In the genomic region with DNA sequence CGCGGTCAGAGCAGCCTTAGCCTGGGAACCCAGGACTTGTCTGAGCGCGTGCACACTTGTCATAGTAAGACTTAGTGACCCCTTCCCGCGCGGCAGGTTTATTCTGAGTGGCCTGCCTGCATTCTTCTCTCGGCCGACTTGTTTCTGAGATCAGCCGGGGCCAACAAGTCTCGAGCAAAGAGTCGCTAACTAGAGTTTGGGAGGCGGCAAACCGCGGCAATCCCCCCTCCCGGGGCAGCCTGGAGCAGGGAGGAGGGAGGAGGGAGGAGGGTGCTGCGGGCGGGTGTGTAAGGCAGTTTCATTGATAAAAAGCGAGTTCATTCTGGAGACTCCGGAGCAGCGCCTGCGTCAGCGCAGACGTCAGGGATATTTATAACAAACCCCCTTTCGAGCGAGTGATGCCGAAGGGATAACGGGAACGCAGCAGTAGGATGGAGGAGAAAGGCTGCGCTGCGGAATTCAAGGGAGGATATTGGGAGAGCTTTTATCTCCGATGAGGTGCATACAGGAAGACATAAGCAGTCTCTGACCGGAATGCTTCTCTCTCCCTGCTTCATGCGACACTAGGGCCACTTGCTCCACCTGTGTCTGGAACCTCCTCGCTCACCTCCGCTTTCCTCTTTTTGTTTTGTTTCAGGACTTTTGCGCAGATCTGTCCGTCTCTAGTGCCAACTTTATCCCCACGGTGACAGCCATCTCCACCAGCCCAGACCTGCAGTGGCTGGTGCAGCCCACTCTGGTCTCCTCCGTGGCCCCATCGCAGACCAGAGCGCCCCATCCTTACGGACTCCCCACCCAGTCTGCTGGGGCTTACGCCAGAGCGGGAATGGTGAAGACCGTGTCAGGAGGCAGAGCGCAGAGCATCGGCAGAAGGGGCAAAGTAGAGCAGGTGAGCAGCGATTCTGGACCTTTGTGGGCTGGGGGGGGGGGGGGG, we compare ENCODE assay signal across 8 mouse cellular contexts. TPM values are rescaled to one million over a fixed set of nuclear protein-coding genes. Genes with fewer than 3 reads are reported as not detected.
DNase-seq lines count a peak whose midpoint lies in the region; ATAC-seq and TF ChIP-seq lines count a peak whose summit lies in the region.

No protein-coding gene starts in this region.

- H3K4me2 ChIP-seq in hindbrain, postnatal 0 days (ENCODE audit: low read depth, low read length), result peak overlapping the region; percentile 91

- H3K4me3 ChIP-seq in hindbrain, postnatal 0 days (ENCODE audit: low read length), result peak overlapping the region; percentile 55
- H3K4me3 ChIP-seq in midbrain, embryonic 10.5 days, result peak overlapping the region; percentile 70
- peak overlapping the region; percentile 77 for H3K4me3 ChIP-seq in spleen, adult 2 months (ENCODE audit: extremely low read depth, insufficient read depth, insufficient read length)

- under 1% methylated on average over 49 of the region's 49 CpGs for WGBS in hindbrain, postnatal 0 days
- WGBS in midbrain, embryonic 10.5 days, result under 1% methylated on average over 49 of the region's 49 CpGs
- WGBS in spleen, adult 2 months, result 2% methylated on average over 49 of the region's 49 CpGs

- ATAC-seq in hindbrain, postnatal 0 days, result peak; percentile 11

- H3K9ac ChIP-seq in hindbrain, postnatal 0 days (replicated peaks; ENCODE audit: low read length), result peak overlapping the region; percentile 37

- intact Hi-C loops in left cerebral cortex, postnatal 36 days (cut with DNase I), result loop anchor here (5.0 kb wide), 2 partner anchors 37 to 97 kb away; no protein-coding TSS in a partner anchor

- no peak for TF ChIP-seq POLR2A in spleen, adult 2 months (IDR thresholded peaks at IDR 0.05; ENCODE audit: low read depth, low read length)

- H3K27ac ChIP-seq in hindbrain, postnatal 0 days, result peak overlapping the region; percentile 72; the same call in 1 of the 2 replicates
- peak overlapping the region; percentile 85 for H3K27ac ChIP-seq in midbrain, embryonic 10.5 days (replicated peaks)
- no peak overlapping the region for H3K27ac ChIP-seq in spleen, adult 2 months (ENCODE audit: insufficient read depth, low read length)

- no peaks in the 10 kb centered on the region for H3K36me3 ChIP-seq in hindbrain, postnatal 0 days (ENCODE audit: insufficient read depth, low read length)
- no peaks in the 10 kb centered on the region for H3K36me3 ChIP-seq in midbrain, embryonic 10.5 days
- H3K36me3 ChIP-seq in spleen, adult 2 months (ENCODE audit: control insufficient read depth, insufficient read depth, low read length), result no peaks in the 10 kb centered on the region; the same call in 1 of the 2 replicates

- TF ChIP-seq CTCF in hindbrain, postnatal 0 days (IDR thresholded peaks at IDR 0.05; ENCODE audit: low read depth), result no peak; the same call in 1 of the 2 replicates
- TF ChIP-seq CTCF in spleen, adult 2 months (IDR thresholded peaks at IDR 0.05; ENCODE audit: extremely low read depth, insufficient read depth, insufficient read length, insufficient replicate concordance), result no peak

- no peaks in the 10 kb centered on the region for H3K9me3 ChIP-seq in hindbrain, postnatal 0 days (ENCODE audit: low read length)
- H3K9me3 ChIP-seq in midbrain, embryonic 10.5 days (replicated peaks), result no peaks in the 10 kb centered on the region

- peak; percentile 52 for DNase-seq in embryo, embryonic 10 days (ENCODE audit: low spot score)
- DNase-seq in embryo, embryonic 9.5 days (ENCODE audit: extremely low spot score), result no peak
- DNase-seq in cerebellum, adult 9-10 months, result peak; percentile 79
- peak; percentile 76 to 88 for DNase-seq in frontal cortex, postnatal 36 days (ENCODE audit: low spot score in 2 of 2)
- DNase-seq in hindbrain, postnatal 0 days (ENCODE audit: low spot score), result peak; percentile 68
- DNase-seq in left cerebral cortex, postnatal 36 days (ENCODE audit: low spot score in 2 of 2), result peak; percentile 75 to 82
- no peak for DNase-seq in midbrain, embryonic 10.5 days (ENCODE audit: low spot score)
- DNase-seq in spleen, adult 2 months (ENCODE audit: low read depth in 1 of 2, low spot score in 2 of 2), result no peak

- H3K4me1 ChIP-seq in hindbrain, postnatal 0 days (ENCODE audit: insufficient read depth, low read length), result peaks cover 14% of the 10 kb centered on the region
- peaks cover 50% of the 10 kb centered on the region for H3K4me1 ChIP-seq in midbrain, embryonic 10.5 days
- H3K4me1 ChIP-seq in spleen, adult 2 months (ENCODE audit: control insufficient read depth, insufficient read depth, insufficient read length), result peaks cover 8% of the 10 kb centered on the region

- H3K27me3 ChIP-seq in hindbrain, postnatal 0 days (ENCODE audit: insufficient read depth, low read length), result peaks cover 11% of the 10 kb centered on the region
- H3K27me3 ChIP-seq in midbrain, embryonic 10.5 days (ENCODE audit: low read depth, poor library complexity, severe bottlenecking), result peaks cover 71% of the 10 kb centered on the region
- H3K27me3 ChIP-seq in spleen, adult 2 months (ENCODE audit: control insufficient read depth, insufficient read depth, low read length), result peaks cover 9% of the 10 kb centered on the region

RNA-seq across cellular contexts. Expression of gene Fos, which starts 0.9 kb away (rescaled TPM):
- 20.7 and 23.4 TPM in 2 replicates for total RNA-seq in hindbrain, postnatal 0 days (2014; rRNA removed)
- polyA plus RNA-seq in hindbrain, postnatal 0 days (2015; fragmentation: Nextera tagmentation; extraction: Ambion mirVana), result 12.1 and 13.5 TPM in 2 replicates
- 10 to 100 TPM; 21.9 to 74.3 TPM for total RNA-seq in left cerebral cortex, postnatal 36 days (2021)
- polyA plus RNA-seq in midbrain, embryonic 10.5 days (2016; fragmentation: Nextera tagmentation; extraction: Ambion mirVana), result 0.54 and 1.1 TPM in 2 replicates
- polyA plus RNA-seq in spleen, adult 2 months (2012; rRNA removed), result 9.4 and 9.7 TPM in 2 replicates

Comparison
In these comparisons a context has a peak if more than half of its experiments do, and no peak if none do; other contexts are left out.
1. DNase-seq: peak in embryo, embryonic 10 days (single experiment), cerebellum, adult 9-10 months (single experiment), frontal cortex, postnatal 36 days (2 of 2), hindbrain, postnatal 0 days (single experiment) and left cerebral cortex, postnatal 36 days (2 of 2); none in embryo, embryonic 9.5 days (single experiment), midbrain, embryonic 10.5 days (single experiment) and spleen, adult 2 months (0 of 2).
2. Peak in every context shown above with its lines, with median percentiles within 50 percentile points of each other: H3K4me3 ChIP-seq.